Mouse (Mus musculus): ENCODE measurements at regions not wholly inside any gene's neighbourhood (a gene's known extent, or its start where the extent isn't known, plus 50 kb on each side); places are given as distances from the start of the nearest gene placed in this dataset.

GRCm38 (mm10) chr8:126855914-126856313 lies 89.7 kb downstream of the Tomm20 start:
- no peak overlapping the region for H3K4me3 ChIP-seq (replicated peaks; ENCODE audit: low read length)
- no peak overlapping the region for H3K9ac ChIP-seq (ENCODE audit: low read length)
- no peaks in the 10 kb centered on the region for H3K27me3 ChIP-seq (ENCODE audit: control insufficient read depth, insufficient read depth, low read length)
- peaks cover 11% of the 10 kb centered on the region for H3K4me1 ChIP-seq (ENCODE audit: control insufficient read depth, insufficient read depth, low read length)
- no peak for ATAC-seq (ENCODE audit: insufficient read depth, low FRiP score)
- H3K27ac ChIP-seq (ENCODE audit: low read length): no peak overlapping the region
- H3K36me3 ChIP-seq (ENCODE audit: control insufficient read depth, insufficient read depth, low read length): no peaks in the 10 kb centered on the region
- WGBS: 49% methylated on average over 5 of the region's 5 CpGs
- H3K9me3 ChIP-seq (replicated peaks; ENCODE audit: control insufficient read depth, low read length): no peaks in the 10 kb centered on the region
- H3K4me2 ChIP-seq (ENCODE audit: low read depth, low read length): no peak overlapping the region

GRCm38 (mm10) chr8:126855056-126855609 lies 90.5 kb downstream of the Tomm20 start:
- H3K36me3 ChIP-seq (ENCODE audit: control insufficient read depth, insufficient read depth, low read length): no peaks in the 10 kb centered on the region
- no peaks in the 10 kb centered on the region for H3K27me3 ChIP-seq (ENCODE audit: control insufficient read depth, insufficient read depth, low read length)
- ATAC-seq (ENCODE audit: insufficient read depth, low FRiP score): no peak
- no peak overlapping the region for H3K27ac ChIP-seq (ENCODE audit: low read length)
- no peaks in the 10 kb centered on the region for H3K9me3 ChIP-seq (replicated peaks; ENCODE audit: control insufficient read depth, low read length)
- no peak overlapping the region for H3K4me2 ChIP-seq (ENCODE audit: low read depth, low read length)
- peaks cover 16% of the 10 kb centered on the region for H3K4me1 ChIP-seq (ENCODE audit: control insufficient read depth, insufficient read depth, low read length)
- no peak overlapping the region for H3K4me3 ChIP-seq (replicated peaks; ENCODE audit: low read length)
- 53% methylated on average over 2 of the region's 2 CpGs for WGBS
- no peak overlapping the region for H3K9ac ChIP-seq (ENCODE audit: low read length)

- Histone ChIP-seq H3K27ac (ENCODE audit: low read length) (0 out of 2 replicates have a peak overlapping the region, but pooled peaks have one; percentile 31), H3K27me3 (ENCODE audit: control insufficient read depth, insufficient read depth, low read length) (no peaks in the 10 kb centered on the region), H3K36me3 (ENCODE audit: control insufficient read depth, insufficient read depth, low read length) (no peaks in the 10 kb centered on the region), H3K4me3 (replicated peaks; ENCODE audit: low read length) (no peak overlapping the region), H3K9ac (ENCODE audit: low read length) (no peak overlapping the region), H3K9me3 (replicated peaks; ENCODE audit: control insufficient read depth, low read length) (no peaks in the 10 kb centered on the region), H3K4me1 (ENCODE audit: control insufficient read depth, insufficient read depth, low read length) (peaks cover 20% of the 10 kb centered on the region), H3K4me2 (ENCODE audit: low read depth, low read length) (no peak overlapping the region)
- no peak for ATAC-seq (ENCODE audit: insufficient read depth, low FRiP score)
- WGBS: 62% methylated on average over 22 of the region's 22 CpGs
These were observed 91.3 kb downstream of the Tomm20 start for GRCm38 (mm10) chr8:126854121-126855055.

- Histone ChIP-seq H3K9me3 (replicated peaks; ENCODE audit: control insufficient read depth, low read length) (no peaks in the 10 kb centered on the region), H3K4me2 (ENCODE audit: low read depth, low read length) (no peak overlapping the region), H3K27ac (ENCODE audit: low read length) (peak overlapping the region; percentile 69), H3K4me1 (ENCODE audit: control insufficient read depth, insufficient read depth, low read length) (peaks cover 20% of the 10 kb centered on the region), H3K9ac (ENCODE audit: low read length) (no peak overlapping the region), H3K36me3 (ENCODE audit: control insufficient read depth, insufficient read depth, low read length) (no peaks in the 10 kb centered on the region), H3K27me3 (ENCODE audit: control insufficient read depth, insufficient read depth, low read length) (no peaks in the 10 kb centered on the region), H3K4me3 (replicated peaks; ENCODE audit: low read length) (no peak overlapping the region)
- no peak for ATAC-seq (ENCODE audit: insufficient read depth, low FRiP score)
- WGBS: 62% methylated on average over 10 of the region's 10 CpGs
These were observed 92.8 kb downstream of the Tomm20 start for GRCm38 (mm10) chr8:126852663-126853390.

DNA sequence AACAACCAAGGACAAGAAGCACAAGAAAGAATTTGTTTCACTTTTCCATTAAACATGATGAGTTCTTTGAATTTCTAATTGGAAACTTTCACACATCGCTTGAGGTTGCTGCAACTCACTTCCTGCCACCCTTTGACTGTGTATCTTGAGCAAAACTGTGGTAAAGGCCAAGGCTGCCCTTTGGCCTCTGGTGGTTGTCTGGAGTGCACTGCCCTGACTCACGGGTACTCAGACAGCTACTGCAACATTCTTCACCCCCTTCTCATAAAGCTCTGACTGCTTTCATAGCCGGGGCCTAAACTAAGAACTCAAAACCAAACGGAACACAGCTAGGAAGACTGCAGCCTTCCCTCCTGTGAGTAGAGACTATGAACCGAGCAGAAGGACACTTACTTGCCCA lies 93.5 kb downstream of the Tomm20 start:
- 57% methylated on average over 5 of the region's 5 CpGs for WGBS
- no peak overlapping the region for H3K4me2 ChIP-seq (ENCODE audit: low read depth, low read length)

GRCm38 (mm10) chr8:126851780-126852179 lies 93.9 kb downstream of the Tomm20 start:
- Histone ChIP-seq H3K4me1 (ENCODE audit: control insufficient read depth, insufficient read depth, low read length) (peaks cover 20% of the 10 kb centered on the region), H3K9me3 (replicated peaks; ENCODE audit: control insufficient read depth, low read length) (no peaks in the 10 kb centered on the region), H3K27ac (ENCODE audit: low read length) (0 out of 2 replicates have a peak overlapping the region, but pooled peaks have one; percentile 69), H3K4me3 (replicated peaks; ENCODE audit: low read length) (no peak overlapping the region), H3K27me3 (ENCODE audit: control insufficient read depth, insufficient read depth, low read length) (no peaks in the 10 kb centered on the region), H3K4me2 (ENCODE audit: low read depth, low read length) (no peak overlapping the region), H3K36me3 (ENCODE audit: control insufficient read depth, insufficient read depth, low read length) (no peaks in the 10 kb centered on the region), H3K9ac (ENCODE audit: low read length) (no peak overlapping the region)
- 85% methylated on average over 3 of the region's 3 CpGs for WGBS
- no peak for ATAC-seq (ENCODE audit: insufficient read depth, low FRiP score)

More for the DNA sequence above, 93.5 kb downstream of the Tomm20 start:
- H3K4me3 ChIP-seq (replicated peaks; ENCODE audit: low read length): no peak overlapping the region
- H3K27ac ChIP-seq (ENCODE audit: low read length): peak overlapping the region; percentile 69
- H3K36me3 ChIP-seq (ENCODE audit: control insufficient read depth, insufficient read depth, low read length): no peaks in the 10 kb centered on the region
- ATAC-seq (ENCODE audit: insufficient read depth, low FRiP score): no peak
- no peaks in the 10 kb centered on the region for H3K27me3 ChIP-seq (ENCODE audit: control insufficient read depth, insufficient read depth, low read length)
- no peaks in the 10 kb centered on the region for H3K9me3 ChIP-seq (replicated peaks; ENCODE audit: control insufficient read depth, low read length)
- no peak overlapping the region for H3K9ac ChIP-seq (ENCODE audit: low read length)
- peaks cover 20% of the 10 kb centered on the region for H3K4me1 ChIP-seq (ENCODE audit: control insufficient read depth, insufficient read depth, low read length)

GRCm38 (mm10) chr8:126850189-126850535 lies 95.5 kb downstream of the Tomm20 start:
- ATAC-seq (ENCODE audit: insufficient read depth, low FRiP score): no peak
- WGBS: 31% methylated on average over 1 of the region's 1 CpGs
- Histone ChIP-seq H3K27ac (ENCODE audit: low read length) (peak overlapping the region; percentile 84), H3K4me1 (ENCODE audit: control insufficient read depth, insufficient read depth, low read length) (peaks cover 18% of the 10 kb centered on the region), H3K4me3 (replicated peaks; ENCODE audit: low read length) (no peak overlapping the region), H3K9ac (ENCODE audit: low read length) (0 out of 2 replicates have a peak overlapping the region, but pooled peaks have one; percentile 33), H3K4me2 (ENCODE audit: low read depth, low read length) (no peak overlapping the region), H3K27me3 (ENCODE audit: control insufficient read depth, insufficient read depth, low read length) (no peaks in the 10 kb centered on the region), H3K36me3 (ENCODE audit: control insufficient read depth, insufficient read depth, low read length) (no peaks in the 10 kb centered on the region), H3K9me3 (replicated peaks; ENCODE audit: control insufficient read depth, low read length) (no peaks in the 10 kb centered on the region)

- Histone ChIP-seq H3K36me3 (ENCODE audit: control insufficient read depth, insufficient read depth, low read length) (no peaks in the 10 kb centered on the region), H3K27me3 (ENCODE audit: control insufficient read depth, insufficient read depth, low read length) (no peaks in the 10 kb centered on the region), H3K4me1 (ENCODE audit: control insufficient read depth, insufficient read depth, low read length) (peaks cover 14% of the 10 kb centered on the region), H3K4me3 (replicated peaks; ENCODE audit: low read length) (no peak overlapping the region), H3K9ac (ENCODE audit: low read length) (0 out of 2 replicates have a peak overlapping the region, but pooled peaks have one; percentile 33), H3K4me2 (ENCODE audit: low read depth, low read length) (no peak overlapping the region), H3K9me3 (replicated peaks; ENCODE audit: control insufficient read depth, low read length) (no peaks in the 10 kb centered on the region), H3K27ac (ENCODE audit: low read length) (peak overlapping the region; percentile 84)
- WGBS: 29% methylated on average over 9 of the region's 9 CpGs
- ATAC-seq (ENCODE audit: insufficient read depth, low FRiP score): peak; percentile 84
These were observed 96.0 kb downstream of the Tomm20 start for GRCm38 (mm10) chr8:126849411-126850188.
